Mouse (Mus musculus) embryonic facial prominence, embryonic 14.5 days (tissue): ENCODE measurements around the gene Dner. TPM values are rescaled to one million over a fixed set of nuclear protein-coding genes. Genes with fewer than 3 reads are reported as not detected.

Source experiments
- ATAC-seq: fragments of 200-750 bp; cut with Nextera tagmentation; 2 replicates; pipeline ENCODE4 v1.8.0; 2017; ENCODE audit warnings: low read depth, moderate number of reproducible peaks, moderate TSS enrichment
- DNase-seq: peaks from one replicate; pipeline ENCODE4 v3.0.0-alpha.2; 2015; ENCODE audit warnings: low spot score
- H3K27ac ChIP-seq: fragments of 300-500 bp; sonication (generic); replicated peaks from 2 replicates; pipeline ENCODE4 v1.5.1; 2014; ENCODE audit warnings: low read depth, mild to moderate bottlenecking, low read length, moderate library complexity
- H3K27me3 ChIP-seq: fragments of 300-500 bp; sonication (generic); replicated peaks from 2 replicates; pipeline ENCODE4 v1.6.1; 2014; ENCODE audit warnings: low read length; ENCODE audit not compliant: control insufficient read depth, insufficient read depth
- H3K36me3 ChIP-seq: fragments of 300-500 bp; sonication (generic); 2 replicates; pipeline ENCODE4 v1.6.1; 2014; ENCODE audit warnings: low read length, mixed read lengths; ENCODE audit not compliant: control insufficient read depth, insufficient read depth
- H3K4me1 ChIP-seq: fragments of 300-500 bp; sonication (generic); 2 replicates; pipeline ENCODE4 v1.6.1; 2014; ENCODE audit warnings: antibody characterized with exemption, low read length; ENCODE audit not compliant: control insufficient read depth, insufficient read depth
- H3K4me2 ChIP-seq: fragments of 300-500 bp; sonication (generic); 2 replicates; pipeline ENCODE4 v1.6.1; 2014; ENCODE audit warnings: low read depth, mild to moderate bottlenecking, low read length, moderate library complexity, mixed read lengths
- H3K4me3 ChIP-seq: fragments of 300-500 bp; sonication (generic); 2 replicates; pipeline ENCODE4 v1.5.1; 2014; ENCODE audit warnings: low read depth, mild to moderate bottlenecking, low read length
- H3K9ac ChIP-seq: fragments of 300-500 bp; sonication (generic); 2 replicates; pipeline ENCODE4 v1.6.1; 2014; ENCODE audit warnings: low read depth, mild to moderate bottlenecking, low read length, moderate library complexity, mixed read lengths
- H3K9me3 ChIP-seq: fragments of 300-500 bp; sonication (generic); 2 replicates; pipeline ENCODE4 v1.6.1; 2016; ENCODE audit warnings: low read length; ENCODE audit not compliant: control insufficient read depth
- WGBS: fragments of 180-500 bp; shearing (Covaris S2); extraction: QIAGEN DNeasy Blood & Tissue Kit; methylation state at CpG from one replicate; pipeline ENCODE4 v1.1.7; 2014; 5-methylcytosine and 5-hydroxymethylcytosine counted together
- polyA plus RNA-seq: library from polyadenylated mRNA; unstranded; fragments of >200 nt; fragmentation: Nextera tagmentation; extraction: Ambion mirVana; gene quantifications from 2 replicates; pipeline ENCODE4 v1.2.1, GENCODE M21; 2014

Dner gene
- polyA plus RNA-seq, 1 experiment from 2014 or later, result 13.3 TPM

DNA sequence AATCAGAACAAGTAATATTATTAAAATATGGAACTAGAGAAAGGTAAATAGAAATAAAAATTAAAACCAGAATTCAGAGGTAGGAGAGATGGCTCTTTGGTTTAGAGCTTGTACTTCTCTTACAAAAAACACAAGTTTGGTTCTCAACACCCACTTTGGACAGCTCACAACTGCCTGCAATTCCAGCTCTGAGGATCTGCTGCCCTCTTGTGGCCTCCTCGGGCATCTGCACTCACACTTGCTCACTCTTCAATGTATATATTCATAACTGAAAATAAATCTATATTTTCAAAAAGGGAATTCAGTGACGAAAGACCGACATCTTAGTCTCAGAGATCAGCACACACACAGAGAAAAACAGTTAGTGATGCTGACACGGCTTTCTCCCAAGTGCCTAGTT lies 225.7 kb downstream of the Dner start:
- H3K4me3 ChIP-seq, result no peak overlapping the region
- H3K4me2 ChIP-seq, result no peak overlapping the region
- WGBS, result 64% methylated on average over 4 of the region's 4 CpGs
- H3K4me1 ChIP-seq, result no peaks in the 10 kb centered on the region
- DNase-seq (no peak), ATAC-seq (no peak)
- H3K36me3 ChIP-seq, result no peaks in the 10 kb centered on the region
- no peak overlapping the region for H3K27ac ChIP-seq
- H3K27me3 ChIP-seq, result no peaks in the 10 kb centered on the region
- no peak overlapping the region for H3K9ac ChIP-seq
- no peaks in the 10 kb centered on the region for H3K9me3 ChIP-seq

DNA sequence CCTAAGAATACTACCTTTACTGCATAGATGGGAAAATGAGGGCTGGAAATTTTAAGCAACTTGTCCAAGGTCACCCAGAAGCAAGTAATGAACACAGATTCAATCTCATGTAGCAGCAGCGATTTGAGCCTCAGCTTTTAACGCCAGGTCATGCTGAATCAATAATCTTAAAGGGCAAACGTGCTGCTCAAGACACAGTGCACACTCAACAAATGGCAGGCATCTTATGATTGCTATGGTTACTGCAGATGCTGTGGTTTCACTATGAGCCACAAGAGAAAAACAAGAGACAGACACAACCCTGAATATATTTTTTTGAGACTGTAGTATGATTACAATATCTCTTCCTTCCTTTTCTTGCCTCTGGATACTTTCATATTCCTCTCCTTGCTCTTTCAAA lies 228.4 kb downstream of the Dner start:
- no peak for ATAC-seq
- 57% methylated on average over 3 of the region's 3 CpGs for WGBS

DNA sequence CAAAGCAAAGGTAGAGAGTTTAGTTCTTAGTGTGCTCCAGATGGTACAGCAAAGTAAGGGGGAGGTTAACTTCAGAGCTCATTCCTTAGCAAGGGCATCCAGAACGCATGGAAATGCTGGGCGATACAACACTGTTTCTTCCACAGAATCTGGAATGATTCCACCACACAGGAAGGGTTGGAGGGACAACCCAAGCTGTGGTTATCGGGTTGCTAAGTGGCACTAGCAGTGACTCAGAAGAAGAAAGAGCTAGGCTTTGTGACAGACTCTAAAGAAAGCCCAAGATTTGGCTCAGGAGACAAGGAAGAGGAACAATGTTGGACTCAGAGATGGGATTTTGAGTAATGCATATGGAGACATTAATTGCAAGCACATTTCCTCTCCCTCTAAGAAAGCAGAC lies 231.3 kb downstream of the Dner start:
- Histone ChIP-seq H3K36me3 (no peaks in the 10 kb centered on the region), H3K4me2 (no peak overlapping the region), H3K27me3 (no peaks in the 10 kb centered on the region), H3K27ac (no peak overlapping the region), H3K9ac (no peak overlapping the region), H3K9me3 (no peaks in the 10 kb centered on the region), H3K4me1 (no peaks in the 10 kb centered on the region), H3K4me3 (no peak overlapping the region)
- ATAC-seq (no peak), DNase-seq (no peak)
- WGBS, result 81% methylated on average over 3 of the region's 3 CpGs

More for the DNA sequence above, 228.4 kb downstream of the Dner start:
- Histone ChIP-seq H3K27me3 (no peaks in the 10 kb centered on the region), H3K27ac (no peak overlapping the region), H3K9me3 (no peaks in the 10 kb centered on the region), H3K4me1 (no peaks in the 10 kb centered on the region), H3K4me3 (no peak overlapping the region), H3K4me2 (no peak overlapping the region), H3K36me3 (no peaks in the 10 kb centered on the region), H3K9ac (no peak overlapping the region)
- DNase-seq, result no peak

DNA sequence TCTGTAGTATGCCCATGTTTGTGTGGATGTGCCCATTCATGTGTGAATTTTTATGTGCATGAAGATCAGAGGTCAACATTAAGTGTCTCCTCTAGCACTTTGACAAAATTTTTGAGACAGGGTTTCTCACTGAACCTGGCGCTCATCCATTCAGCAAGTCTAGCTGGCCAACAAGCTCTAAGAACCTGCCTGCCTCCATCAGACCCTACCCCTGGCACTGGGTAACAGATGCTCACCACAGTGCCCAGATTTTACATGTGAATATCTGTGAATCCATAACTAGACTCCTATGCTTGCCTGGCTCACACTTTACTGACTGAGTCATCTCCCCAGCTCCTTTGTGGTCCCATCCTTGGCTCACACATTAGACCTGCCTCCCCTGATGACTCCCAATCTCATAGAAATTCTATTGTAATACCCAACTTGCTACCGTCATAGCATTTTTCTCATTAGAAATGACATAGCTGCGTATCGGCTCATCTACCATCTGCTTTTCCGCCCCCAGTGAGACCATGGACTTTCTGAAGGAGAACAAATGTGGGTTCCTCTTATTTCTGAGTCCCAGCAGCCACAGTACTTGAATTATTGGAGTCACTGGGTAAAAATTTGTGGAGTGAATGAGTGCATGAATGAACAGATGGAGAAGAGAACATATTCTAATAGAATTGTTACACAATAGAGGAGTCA lies 231.9 kb downstream of the Dner start:
- no peak overlapping the region for H3K4me2 ChIP-seq
- 93% methylated on average over 5 of the region's 5 CpGs for WGBS
- H3K4me3 ChIP-seq, result no peak overlapping the region
- H3K27me3 ChIP-seq, result no peaks in the 10 kb centered on the region
- no peaks in the 10 kb centered on the region for H3K36me3 ChIP-seq
- ATAC-seq (no peak), DNase-seq (no peak)
- no peak overlapping the region for H3K27ac ChIP-seq
- no peak overlapping the region for H3K9ac ChIP-seq
- H3K9me3 ChIP-seq, result no peaks in the 10 kb centered on the region
- H3K4me1 ChIP-seq, result no peaks in the 10 kb centered on the region

DNA sequence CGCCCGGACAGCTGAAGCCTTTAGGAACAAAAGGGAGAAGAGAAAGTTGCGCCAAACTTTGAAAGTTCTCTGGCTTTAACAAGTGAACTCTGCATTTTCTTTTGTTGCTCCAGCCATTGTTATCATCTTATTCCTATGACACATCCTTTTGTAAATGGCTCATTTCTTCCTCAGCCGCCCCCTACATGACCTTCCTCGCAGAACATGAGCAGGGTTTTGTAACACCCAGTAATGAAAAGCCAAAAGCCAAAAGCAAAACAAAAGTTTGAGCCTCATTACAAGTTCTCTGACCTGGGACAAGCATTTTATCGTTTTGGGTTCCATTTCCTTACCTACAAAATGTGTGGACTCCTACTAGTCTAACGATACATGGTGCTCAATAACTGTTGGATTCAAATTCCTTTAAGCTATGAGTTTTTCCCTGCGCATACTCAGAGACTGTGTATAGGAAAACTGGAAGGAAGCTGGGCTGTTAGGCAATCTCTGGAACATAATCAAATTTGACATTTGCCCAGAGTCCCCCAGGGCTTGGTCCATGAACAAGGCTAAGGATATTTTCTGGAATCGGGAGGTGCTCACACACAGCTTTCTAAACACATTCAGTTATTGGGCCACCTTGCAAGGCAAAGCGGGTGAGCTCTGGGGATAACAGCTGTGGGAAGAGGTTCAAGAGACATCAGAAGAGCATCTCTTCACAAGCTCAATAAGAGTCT lies 246.3 kb downstream of the Dner start:
- Histone ChIP-seq H3K36me3 (no peaks in the 10 kb centered on the region), H3K27me3 (no peaks in the 10 kb centered on the region), H3K9ac (no peak overlapping the region), H3K4me2 (no peak overlapping the region), H3K9me3 (no peaks in the 10 kb centered on the region), H3K4me1 (no peaks in the 10 kb centered on the region), H3K4me3 (no peak overlapping the region), H3K27ac (no peak overlapping the region)
- ATAC-seq (no peak), DNase-seq (no peak)
- WGBS, result 80% methylated on average over 10 of the region's 10 CpGs

DNA sequence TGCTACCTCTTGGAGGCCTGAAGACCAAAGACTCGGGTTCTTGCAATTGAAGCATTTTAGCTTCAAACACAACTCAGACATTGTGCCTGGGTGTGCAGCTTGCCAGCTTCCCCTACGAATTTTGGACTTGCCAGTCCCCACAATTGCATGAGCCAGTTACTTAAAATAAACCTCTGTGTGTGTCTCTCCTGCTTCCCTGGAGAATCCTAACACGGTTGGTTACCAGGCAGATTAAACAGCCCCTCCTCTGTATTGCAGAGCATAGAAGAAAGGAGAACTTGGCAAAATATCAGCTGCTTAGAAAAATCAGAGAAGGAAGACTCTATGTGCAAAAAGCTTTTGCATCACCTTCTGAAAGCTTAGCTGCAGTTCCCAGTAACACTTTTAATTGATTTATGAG lies 252.4 kb downstream of the Dner start:
- no peaks in the 10 kb centered on the region for H3K9me3 ChIP-seq
- no peak for DNase-seq
- no peak for ATAC-seq
- no peaks in the 10 kb centered on the region for H3K4me1 ChIP-seq
- H3K9ac ChIP-seq, result no peak overlapping the region
- H3K4me2 ChIP-seq, result no peak overlapping the region
- H3K27me3 ChIP-seq, result no peaks in the 10 kb centered on the region
- WGBS, result 50% methylated on average over 3 of the region's 3 CpGs
- no peaks in the 10 kb centered on the region for H3K36me3 ChIP-seq
- H3K4me3 ChIP-seq, result no peak overlapping the region
- H3K27ac ChIP-seq, result no peak overlapping the region

DNA sequence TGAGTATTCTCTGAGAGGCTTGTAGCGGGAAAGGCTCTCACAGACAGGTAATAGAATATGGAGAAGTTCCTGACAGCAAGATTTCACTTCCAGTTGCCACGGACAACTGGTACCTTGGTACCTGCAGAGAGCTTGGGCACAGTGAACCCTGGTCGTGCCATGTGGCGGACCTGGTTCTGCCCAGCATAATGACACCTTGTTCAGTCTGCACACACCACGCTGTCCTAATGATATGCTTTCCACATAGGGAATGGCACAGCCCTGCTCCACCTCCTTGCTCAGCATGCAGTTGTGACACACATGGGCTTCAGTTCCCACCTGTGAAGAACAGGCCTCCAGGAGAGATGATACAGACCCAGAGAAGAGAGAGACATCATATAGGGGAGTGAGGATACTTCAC lies 253.0 kb downstream of the Dner start:
- WGBS, result 93% methylated on average over 5 of the region's 5 CpGs
- Histone ChIP-seq H3K4me3 (no peak overlapping the region), H3K9ac (no peak overlapping the region), H3K27me3 (no peaks in the 10 kb centered on the region), H3K9me3 (no peaks in the 10 kb centered on the region), H3K36me3 (no peaks in the 10 kb centered on the region), H3K4me1 (no peaks in the 10 kb centered on the region), H3K4me2 (no peak overlapping the region), H3K27ac (no peak overlapping the region)
- ATAC-seq (no peak), DNase-seq (no peak)

DNA sequence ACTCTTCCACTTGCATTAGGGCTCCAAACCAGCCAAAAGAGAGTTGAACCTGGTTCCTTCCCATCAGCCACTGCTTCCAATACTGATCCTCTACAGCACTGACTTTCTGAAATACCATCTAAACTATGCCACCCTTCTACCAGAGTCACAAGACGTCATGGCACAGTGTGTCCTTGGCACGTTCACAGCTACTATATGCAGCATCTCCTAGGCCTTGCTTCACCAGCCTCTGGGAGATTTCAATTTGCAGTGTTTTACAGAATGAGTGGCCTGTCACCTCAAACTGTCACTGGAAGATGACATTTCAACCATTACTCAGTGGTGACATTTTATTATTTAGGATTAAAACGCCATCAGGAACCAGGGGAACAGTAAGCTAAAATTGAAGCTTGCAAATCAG lies 254.6 kb downstream of the Dner start:
- ATAC-seq (no peak), DNase-seq (no peak)
- H3K4me1 ChIP-seq, result no peaks in the 10 kb centered on the region
- no peak overlapping the region for H3K27ac ChIP-seq
- no peaks in the 10 kb centered on the region for H3K9me3 ChIP-seq
- WGBS, result 79% methylated on average over 3 of the region's 3 CpGs
- no peak overlapping the region for H3K4me2 ChIP-seq
- no peaks in the 10 kb centered on the region for H3K27me3 ChIP-seq
- no peak overlapping the region for H3K4me3 ChIP-seq
- no peak overlapping the region for H3K9ac ChIP-seq
- H3K36me3 ChIP-seq, result no peaks in the 10 kb centered on the region

DNA sequence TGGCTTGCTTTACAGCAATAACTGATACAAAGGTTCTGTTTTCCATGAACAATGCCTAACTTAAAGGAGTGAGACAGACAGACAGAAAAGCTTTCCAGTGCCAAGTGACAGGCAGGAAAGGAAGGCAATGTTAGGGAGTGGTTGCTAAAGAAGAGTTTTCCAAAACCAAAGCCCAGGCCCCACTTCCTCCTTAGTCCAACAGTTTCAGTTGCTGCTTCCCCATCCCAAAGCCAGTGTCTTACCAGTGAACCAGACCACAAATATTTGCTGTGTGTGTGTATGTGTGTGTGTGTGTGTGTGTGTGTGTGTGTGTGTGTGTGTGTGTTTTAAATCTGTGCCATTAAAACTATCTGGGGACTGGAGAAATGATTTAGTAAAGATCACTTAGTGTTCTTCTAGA lies 258.5 kb downstream of the Dner start:
- Histone ChIP-seq H3K9me3 (no peaks in the 10 kb centered on the region), H3K27ac (no peak overlapping the region), H3K27me3 (no peaks in the 10 kb centered on the region), H3K9ac (no peak overlapping the region), H3K4me2 (no peak overlapping the region), H3K4me1 (no peaks in the 10 kb centered on the region), H3K4me3 (no peak overlapping the region), H3K36me3 (no peaks in the 10 kb centered on the region)
- ATAC-seq, result no peak
- no peak for DNase-seq
